Mouse (Mus musculus) midbrain, embryonic 13.5 days (tissue): Measurements from ENCODE around the gene Rnf150. TPM values are rescaled to one million over a fixed set of nuclear protein-coding genes. Genes with fewer than 3 reads are reported as not detected.

Source experiments
- ATAC-seq: fragments of 200-750 bp; cut with Nextera tagmentation; 2 replicates; pipeline ENCODE4 v1.8.0; 2017; ENCODE audit warnings: mild to moderate bottlenecking, moderate TSS enrichment, moderate library complexity
- H3K27ac ChIP-seq: fragments of 300-500 bp; sonication (generic); 2 replicates; pipeline ENCODE4 v1.5.1; 2015; ENCODE audit warnings: inconsistent platforms, mild to moderate bottlenecking, moderate library complexity
- H3K27me3 ChIP-seq: fragments of 300-500 bp; sonication (generic); 2 replicates; pipeline ENCODE4 v1.6.1; 2015; ENCODE audit warnings: mild to moderate bottlenecking, inconsistent platforms
- H3K36me3 ChIP-seq: fragments of 300-500 bp; sonication (generic); 2 replicates; pipeline ENCODE4 v1.6.1; 2015; ENCODE audit warnings: mild to moderate bottlenecking, inconsistent platforms
- H3K4me1 ChIP-seq: fragments of 300-500 bp; sonication (generic); replicated peaks from 2 replicates; pipeline ENCODE4 v1.6.1; 2015; ENCODE audit warnings: inconsistent platforms
- H3K4me2 ChIP-seq: fragments of 300-500 bp; sonication (generic); replicated peaks from 2 replicates; pipeline ENCODE4 v1.6.1; 2015; ENCODE audit warnings: moderate library complexity, mild to moderate bottlenecking, inconsistent platforms
- H3K4me3 ChIP-seq: fragments of 300-500 bp; sonication (generic); replicated peaks from 2 replicates; pipeline ENCODE4 v1.5.1; 2015; ENCODE audit warnings: mild to moderate bottlenecking, inconsistent platforms
- H3K9ac ChIP-seq: fragments of 300-500 bp; sonication (generic); replicated peaks from 2 replicates; pipeline ENCODE4 v1.6.1; 2015; ENCODE audit warnings: mild to moderate bottlenecking, inconsistent platforms
- H3K9me3 ChIP-seq: fragments of 300-500 bp; sonication (generic); 2 replicates; pipeline ENCODE4 v1.6.1; 2016; ENCODE audit warnings: mild to moderate bottlenecking, inconsistent platforms
- WGBS: fragments of 180-500 bp; shearing (Covaris S2); methylation state at CpG from one replicate; pipeline ENCODE4 v1.1.7; 2015; 5-methylcytosine and 5-hydroxymethylcytosine counted together
- polyA plus RNA-seq: library from polyadenylated mRNA; unstranded; fragments of >200 nt; fragmentation: Nextera tagmentation; extraction: Ambion mirVana; gene quantifications from 2 replicates; pipeline ENCODE4 v1.2.1, GENCODE M21; 2015

The Rnf150 gene
- polyA plus RNA-seq, 1 experiment from 2014 or later = 2.8 TPM

DNA sequence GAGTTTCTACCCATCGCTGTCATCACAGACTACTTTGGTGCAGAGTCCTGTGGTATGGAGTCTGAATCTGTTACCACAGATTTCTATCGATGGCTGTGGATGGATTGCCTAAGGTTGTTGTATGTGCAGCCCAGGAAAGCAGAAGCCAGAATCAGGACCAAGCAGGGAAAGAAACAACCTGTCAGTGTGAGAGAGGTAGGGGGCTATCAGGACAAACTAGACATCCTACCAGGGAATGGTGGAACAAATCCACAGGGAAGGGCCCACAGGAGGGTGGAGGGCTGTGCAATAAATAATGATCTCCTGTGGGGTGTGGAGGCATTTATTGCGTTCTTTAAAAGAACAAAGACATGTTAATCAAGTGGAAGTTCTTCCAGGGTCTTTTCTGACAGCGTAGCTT is 56.5 kb downstream of the Rnf150 start:
- H3K27me3 ChIP-seq = no peaks in the 10 kb centered on the region
- H3K36me3 ChIP-seq = no peaks in the 10 kb centered on the region
- H3K9me3 ChIP-seq = no peaks in the 10 kb centered on the region
- no peak overlapping the region for H3K27ac ChIP-seq
- H3K9ac ChIP-seq = no peak overlapping the region
- 50% methylated on average over 4 of the region's 4 CpGs for WGBS
- H3K4me1 ChIP-seq = 0 out of 2 replicates have a peak, but pooled peaks cover 5% of the 10 kb centered on the region
- H3K4me3 ChIP-seq = no peak overlapping the region
- ATAC-seq = no peak
- H3K4me2 ChIP-seq = no peak overlapping the region

DNA sequence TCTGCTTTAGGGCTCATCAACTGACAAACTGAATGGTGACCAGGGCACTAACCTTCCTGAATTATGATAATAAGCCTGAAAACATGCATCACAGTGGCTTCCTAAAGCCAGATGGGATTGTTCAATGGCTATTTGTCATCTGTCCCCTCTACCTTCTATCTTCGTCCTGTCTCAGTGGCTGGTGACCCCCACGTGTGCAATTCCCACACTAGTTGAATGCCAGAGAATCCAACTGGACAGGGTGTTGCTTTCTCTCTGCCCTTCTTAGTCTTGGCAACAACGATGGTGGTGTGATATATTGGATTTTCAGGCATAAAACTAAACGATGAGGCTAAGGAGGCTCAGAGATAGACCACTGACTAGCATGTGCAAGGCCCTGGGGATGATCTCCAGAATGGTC is 57.0 kb downstream of the Rnf150 start:
- no peak overlapping the region for H3K4me2 ChIP-seq
- H3K9ac ChIP-seq = no peak overlapping the region
- H3K4me1 ChIP-seq = 0 out of 2 replicates have a peak, but pooled peaks cover 5% of the 10 kb centered on the region
- no peaks in the 10 kb centered on the region for H3K36me3 ChIP-seq
- 57% methylated on average over 4 of the region's 4 CpGs for WGBS
- no peak overlapping the region for H3K27ac ChIP-seq
- H3K9me3 ChIP-seq = no peaks in the 10 kb centered on the region
- ATAC-seq = no peak
- H3K4me3 ChIP-seq = no peak overlapping the region
- H3K27me3 ChIP-seq = no peaks in the 10 kb centered on the region

DNA sequence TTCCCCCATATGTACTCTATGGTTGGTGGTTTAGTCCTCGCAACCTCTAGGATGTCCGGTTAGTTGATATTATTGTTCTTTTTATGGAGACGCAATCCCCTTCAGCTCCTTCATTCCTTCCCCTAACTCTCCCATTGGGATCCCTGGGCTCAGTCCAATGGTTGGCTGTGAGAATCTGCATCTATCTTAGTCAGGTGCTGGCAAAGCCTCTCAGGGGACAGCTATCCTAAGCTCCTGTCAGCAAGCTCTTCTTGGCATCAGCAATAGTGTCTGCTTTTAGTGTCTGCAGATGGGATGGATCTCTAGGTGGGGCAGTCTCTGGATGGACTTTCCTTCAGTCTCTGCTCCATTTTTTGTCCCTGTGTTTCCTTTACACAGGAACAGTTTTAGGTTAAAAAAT is 62.1 kb downstream of the Rnf150 start:
- no peaks in the 10 kb centered on the region for H3K27me3 ChIP-seq
- no peak overlapping the region for H3K27ac ChIP-seq
- H3K4me1 ChIP-seq = no peaks in the 10 kb centered on the region
- H3K9ac ChIP-seq = no peak overlapping the region
- H3K9me3 ChIP-seq = no peaks in the 10 kb centered on the region
- no peak for ATAC-seq
- no peaks in the 10 kb centered on the region for H3K36me3 ChIP-seq
- no peak overlapping the region for H3K4me3 ChIP-seq
- 100% methylated on average over 3 of the region's 3 CpGs for WGBS
- H3K4me2 ChIP-seq = no peak overlapping the region

DNA sequence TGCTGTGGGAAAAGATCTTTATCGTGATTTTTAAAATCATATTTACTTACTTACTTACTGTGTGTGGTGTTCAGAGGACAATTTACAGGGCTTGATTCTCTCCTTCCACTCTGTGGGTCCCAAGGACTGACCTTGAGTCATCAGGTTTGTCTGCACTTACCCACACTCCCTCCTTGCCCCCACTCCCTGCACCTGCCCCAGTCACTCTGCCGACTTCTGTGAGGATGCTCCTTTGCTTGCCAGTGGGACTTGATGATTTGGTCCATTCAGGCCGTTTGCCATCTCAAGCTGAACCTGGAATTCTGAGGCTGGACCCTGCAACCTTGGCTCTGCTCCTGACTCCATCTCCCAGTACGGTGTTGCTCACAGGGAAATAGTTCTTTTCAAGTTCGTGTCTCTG is 63.4 kb downstream of the Rnf150 start:
- no peak for ATAC-seq
- H3K27me3 ChIP-seq = no peaks in the 10 kb centered on the region
- no peaks in the 10 kb centered on the region for H3K4me1 ChIP-seq
- H3K4me3 ChIP-seq = no peak overlapping the region
- WGBS = 87% methylated on average over 5 of the region's 5 CpGs
- no peak overlapping the region for H3K9ac ChIP-seq
- no peak overlapping the region for H3K27ac ChIP-seq
- no peaks in the 10 kb centered on the region for H3K36me3 ChIP-seq
- H3K4me2 ChIP-seq = no peak overlapping the region
- H3K9me3 ChIP-seq = no peaks in the 10 kb centered on the region

DNA sequence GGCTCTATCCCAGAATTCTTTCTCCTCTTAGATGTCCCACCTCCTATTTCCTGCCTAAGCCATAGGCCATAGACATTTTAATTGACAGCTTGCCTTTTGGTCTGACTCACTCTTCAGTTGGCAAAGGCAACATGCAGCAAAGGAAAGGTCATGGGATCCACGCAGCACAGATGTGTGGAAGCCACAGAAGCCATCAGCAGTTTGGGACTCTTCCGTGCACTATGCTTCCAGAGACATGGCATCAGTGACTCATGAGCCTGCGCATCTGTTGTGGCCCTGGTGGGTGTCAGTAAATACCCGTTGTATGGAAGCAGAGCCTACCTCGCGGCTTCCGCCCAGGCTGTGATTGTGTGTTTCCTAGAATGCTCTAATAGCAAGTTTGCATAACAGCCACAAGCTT is 68.4 kb downstream of the Rnf150 start:
- no peak for ATAC-seq
- H3K27ac ChIP-seq = no peak overlapping the region
- H3K4me3 ChIP-seq = no peak overlapping the region
- H3K36me3 ChIP-seq = no peaks in the 10 kb centered on the region
- H3K4me2 ChIP-seq = no peak overlapping the region
- no peaks in the 10 kb centered on the region for H3K9me3 ChIP-seq
- no peak overlapping the region for H3K9ac ChIP-seq
- H3K4me1 ChIP-seq = no peaks in the 10 kb centered on the region
- no peaks in the 10 kb centered on the region for H3K27me3 ChIP-seq
- WGBS = 91% methylated on average over 7 of the region's 7 CpGs

DNA sequence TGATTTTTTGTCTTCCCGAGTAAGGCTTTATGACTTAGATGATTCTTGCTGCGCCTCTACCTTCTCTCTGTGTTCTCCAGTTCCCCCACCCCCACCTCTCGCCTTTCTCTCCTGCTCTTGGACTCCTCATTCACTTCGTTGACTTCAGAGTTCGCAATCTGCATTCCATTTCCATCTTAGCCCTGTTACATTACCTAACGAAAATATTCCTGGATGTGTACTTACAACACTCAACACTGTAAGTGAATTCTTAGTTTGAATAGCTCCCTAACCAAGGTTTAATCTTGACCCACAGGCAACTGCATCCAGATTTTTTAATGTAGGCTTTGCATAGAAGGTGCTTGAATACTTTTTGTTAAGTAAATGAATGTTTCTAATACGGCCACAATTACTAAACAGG is 73.0 kb downstream of the Rnf150 start:
- no peak overlapping the region for H3K27ac ChIP-seq
- no peaks in the 10 kb centered on the region for H3K4me1 ChIP-seq
- WGBS = 88% methylated on average over 7 of the region's 7 CpGs
- ATAC-seq = no peak
- no peaks in the 10 kb centered on the region for H3K36me3 ChIP-seq
- no peak overlapping the region for H3K4me3 ChIP-seq
- no peaks in the 10 kb centered on the region for H3K27me3 ChIP-seq
- H3K9ac ChIP-seq = no peak overlapping the region
- H3K4me2 ChIP-seq = no peak overlapping the region
- no peaks in the 10 kb centered on the region for H3K9me3 ChIP-seq

DNA sequence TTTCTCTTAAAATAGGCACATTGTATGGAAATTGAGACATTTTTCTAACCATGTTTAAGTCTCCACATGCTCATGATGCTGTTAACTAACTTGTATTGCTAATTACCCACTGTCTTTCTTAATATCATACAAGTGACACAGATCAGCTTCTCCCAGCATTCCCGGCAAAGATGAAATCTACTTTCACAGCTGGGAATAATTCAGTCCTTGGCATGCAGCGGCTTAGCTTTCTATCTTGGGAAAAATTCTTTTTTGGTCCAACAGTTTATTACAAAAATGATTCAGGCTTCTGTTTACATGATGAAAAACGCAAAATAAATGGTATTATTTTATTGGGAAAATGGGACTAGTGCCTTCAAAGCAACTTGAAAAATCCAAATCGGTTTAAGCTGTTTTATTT is 73.7 kb downstream of the Rnf150 start:
- no peak for ATAC-seq
- Histone ChIP-seq H3K9me3 (no peaks in the 10 kb centered on the region), H3K36me3 (no peaks in the 10 kb centered on the region), H3K4me1 (no peaks in the 10 kb centered on the region), H3K27me3 (no peaks in the 10 kb centered on the region), H3K9ac (no peak overlapping the region), H3K4me3 (no peak overlapping the region), H3K4me2 (no peak overlapping the region), H3K27ac (no peak overlapping the region)
- 73% methylated on average over 4 of the region's 4 CpGs for WGBS

DNA sequence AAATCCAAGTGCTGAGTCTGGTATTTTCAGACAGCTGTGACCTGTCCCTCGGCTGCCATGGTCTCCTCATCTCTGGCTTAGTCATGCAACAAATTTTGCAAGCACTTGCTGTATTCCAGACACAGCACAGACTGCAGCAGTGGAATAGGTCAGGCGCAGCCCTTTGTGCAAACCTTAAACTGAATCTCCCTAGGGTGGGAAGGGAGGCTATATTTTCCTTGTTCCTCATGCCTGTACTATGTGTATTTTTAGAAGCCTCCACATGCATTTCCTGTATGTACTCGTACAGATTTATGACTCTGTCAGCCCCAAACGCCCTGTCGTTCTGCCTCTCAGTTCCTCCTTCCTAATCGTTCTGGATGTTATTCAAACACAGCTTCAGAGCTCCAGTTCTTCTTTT is 76.8 kb downstream of the Rnf150 start:
- Histone ChIP-seq H3K4me3 (no peak overlapping the region), H3K36me3 (no peaks in the 10 kb centered on the region), H3K9me3 (no peaks in the 10 kb centered on the region), H3K9ac (no peak overlapping the region), H3K4me1 (peaks cover 12% of the 10 kb centered on the region; the same call in 1 of the 2 replicates), H3K27ac (no peak overlapping the region), H3K4me2 (no peak overlapping the region), H3K27me3 (no peaks in the 10 kb centered on the region)
- ATAC-seq = no peak
- 75% methylated on average over 6 of the region's 6 CpGs for WGBS

DNA sequence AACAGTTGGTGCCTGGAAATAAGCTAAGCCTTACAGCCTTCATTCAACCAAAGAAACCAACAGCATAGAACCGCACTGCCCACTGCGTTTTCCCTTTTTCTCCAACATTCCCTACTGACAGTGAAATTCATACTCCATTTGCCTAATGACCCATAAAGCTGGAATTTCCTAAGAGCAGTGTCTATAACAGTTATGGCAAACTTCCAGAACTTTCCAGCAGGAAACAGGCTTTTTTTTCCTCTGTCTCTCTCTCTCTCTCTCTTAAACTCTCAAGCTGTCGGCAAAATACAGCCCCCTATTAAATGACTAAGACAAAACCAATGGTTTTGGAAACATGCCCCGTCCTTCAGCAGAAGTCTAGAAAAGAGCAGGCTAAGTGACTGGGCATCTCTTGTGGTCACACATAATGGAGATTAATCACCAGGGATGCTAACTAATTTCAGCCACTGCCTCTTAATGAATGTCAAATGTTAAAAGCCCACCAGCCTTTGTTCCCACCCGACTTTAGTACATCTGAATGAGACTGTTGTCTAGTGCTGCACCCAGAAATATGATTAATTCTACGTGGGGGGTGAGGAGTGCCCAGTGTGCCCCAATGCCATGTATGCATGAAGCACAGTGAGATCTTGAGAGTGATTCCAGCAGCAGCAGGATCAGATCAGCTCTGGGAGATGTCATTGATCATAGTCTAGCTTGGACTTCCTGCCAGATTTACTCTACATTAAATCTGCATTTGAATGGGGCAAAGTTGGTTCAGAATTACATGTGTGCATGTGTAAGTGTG is 80.3 kb downstream of the Rnf150 start:
- Histone ChIP-seq H3K4me1 (peaks cover 13% of the 10 kb centered on the region; the same call in 1 of the 2 replicates), H3K36me3 (no peaks in the 10 kb centered on the region), H3K27me3 (no peaks in the 10 kb centered on the region), H3K27ac (no peak overlapping the region), H3K9ac (no peak overlapping the region), H3K9me3 (no peaks in the 10 kb centered on the region), H3K4me2 (no peak overlapping the region), H3K4me3 (no peak overlapping the region)
- ATAC-seq = no peak
- whole genome bisulfite sequencing = 55% methylated on average over 6 of the region's 6 CpGs

DNA sequence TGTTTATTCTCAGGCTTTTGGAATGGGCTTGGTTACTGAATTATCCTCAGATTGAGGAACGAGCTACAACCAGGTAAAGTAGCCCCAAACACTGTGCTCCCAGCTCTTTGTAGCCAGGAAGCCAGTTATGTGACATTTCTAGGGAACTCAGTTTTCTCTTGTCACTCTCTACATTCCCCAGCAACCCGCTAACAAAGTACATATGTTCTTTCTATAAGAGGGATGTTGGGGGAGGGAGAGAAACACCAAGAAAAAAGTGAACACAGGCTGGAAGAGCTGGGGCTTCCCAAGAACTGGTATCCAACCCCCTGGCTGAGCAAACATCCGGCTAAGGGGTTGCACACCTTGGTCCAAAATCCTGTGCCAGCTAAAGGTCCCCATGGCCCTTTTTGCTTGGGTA is 82.7 kb downstream of the Rnf150 start:
- 82% methylated on average over 3 of the region's 3 CpGs for WGBS
- Histone ChIP-seq H3K4me3 (no peak overlapping the region), H3K9ac (no peak overlapping the region), H3K9me3 (no peaks in the 10 kb centered on the region), H3K27ac (no peak overlapping the region), H3K4me2 (no peak overlapping the region), H3K4me1 (peaks cover 13% of the 10 kb centered on the region; the same call in 1 of the 2 replicates), H3K27me3 (no peaks in the 10 kb centered on the region), H3K36me3 (no peaks in the 10 kb centered on the region)
- ATAC-seq = no peak

DNA sequence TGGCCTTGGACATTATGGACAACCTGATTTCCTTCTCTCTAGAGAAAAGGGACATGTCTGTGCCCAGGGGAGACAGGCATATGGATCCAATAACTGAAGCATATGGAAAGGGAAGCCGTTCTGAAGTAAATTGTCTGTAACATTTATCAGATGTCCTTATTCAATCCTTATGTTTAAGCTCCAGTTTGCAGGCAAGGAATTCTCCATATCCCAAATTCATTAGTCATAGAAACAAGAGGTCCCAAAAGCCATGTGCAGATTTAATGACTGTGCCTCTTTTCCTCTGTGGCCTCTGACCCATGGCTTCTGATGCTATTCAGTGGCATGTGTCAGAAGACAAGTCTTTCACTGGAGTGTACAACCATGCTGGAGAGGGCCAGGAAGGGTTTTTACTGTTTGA is 83.5 kb downstream of the Rnf150 start:
- no peaks in the 10 kb centered on the region for H3K36me3 ChIP-seq
- 96% methylated on average over 1 of the region's 1 CpGs for WGBS
- H3K27ac ChIP-seq = no peak overlapping the region
- no peak overlapping the region for H3K4me2 ChIP-seq
- H3K9me3 ChIP-seq = no peaks in the 10 kb centered on the region
- H3K27me3 ChIP-seq = no peaks in the 10 kb centered on the region
- peaks cover 13% of the 10 kb centered on the region; the same call in 1 of the 2 replicates for H3K4me1 ChIP-seq
- no peak overlapping the region for H3K4me3 ChIP-seq
- ATAC-seq = no peak
- no peak overlapping the region for H3K9ac ChIP-seq

DNA sequence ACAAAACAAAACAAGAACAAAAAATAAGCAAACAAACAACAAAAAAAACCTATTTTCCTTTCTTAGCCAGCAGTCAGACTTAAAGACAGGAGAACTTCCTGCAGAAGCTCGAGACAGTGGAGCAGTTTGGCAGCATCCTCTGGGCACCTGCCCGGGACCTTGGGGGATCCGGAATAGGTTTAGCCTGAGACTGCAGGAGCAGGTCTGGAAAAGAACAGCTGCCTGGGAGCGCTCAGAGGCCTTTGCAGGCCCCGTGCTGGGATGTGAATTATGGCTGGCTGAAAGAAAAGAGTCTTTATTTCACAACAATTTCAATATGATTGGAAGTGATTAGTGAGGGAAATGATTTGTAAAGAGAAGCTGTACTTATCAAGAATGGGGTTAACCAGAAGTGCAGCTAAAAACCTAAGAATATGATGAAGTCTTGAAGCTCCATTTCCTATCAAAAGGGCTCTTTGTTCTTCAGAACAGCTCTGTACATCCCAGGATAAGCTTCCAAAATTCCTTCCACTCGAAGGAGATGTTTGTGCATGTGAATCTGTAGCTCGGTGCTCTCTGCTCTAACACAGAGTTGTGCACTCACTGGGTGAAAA is 92.1 kb downstream of the Rnf150 start:
- Histone ChIP-seq H3K9ac (no peak overlapping the region), H3K9me3 (no peaks in the 10 kb centered on the region), H3K4me1 (no peaks in the 10 kb centered on the region), H3K4me2 (no peak overlapping the region), H3K27ac (no peak overlapping the region), H3K4me3 (no peak overlapping the region), H3K27me3 (no peaks in the 10 kb centered on the region), H3K36me3 (no peaks in the 10 kb centered on the region)
- WGBS = 65% methylated on average over 7 of the region's 7 CpGs
- no peak for ATAC-seq

DNA sequence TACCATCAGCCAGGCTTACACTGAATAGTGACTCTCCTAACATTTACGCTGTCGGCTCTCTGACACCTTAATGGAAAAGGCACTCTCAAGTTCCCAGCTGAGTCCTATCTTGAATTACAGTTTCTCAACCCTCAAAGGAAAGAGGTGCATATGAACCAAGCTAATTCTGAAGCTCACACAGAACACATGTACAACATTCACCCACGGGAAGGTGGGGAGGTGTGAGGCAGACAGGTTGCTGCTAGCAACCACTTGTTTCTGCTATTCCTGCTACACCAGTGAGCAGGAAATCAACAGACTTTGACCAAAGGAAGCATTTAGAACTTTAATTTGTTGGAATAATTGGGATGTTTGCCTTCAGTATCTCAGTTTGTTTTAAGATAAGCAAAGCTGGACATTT is 96.3 kb downstream of the Rnf150 start:
- Histone ChIP-seq H3K27ac (no peak overlapping the region), H3K36me3 (no peaks in the 10 kb centered on the region), H3K4me3 (no peak overlapping the region), H3K9ac (no peak overlapping the region), H3K27me3 (no peaks in the 10 kb centered on the region), H3K9me3 (no peaks in the 10 kb centered on the region), H3K4me1 (no peaks in the 10 kb centered on the region), H3K4me2 (no peak overlapping the region)
- ATAC-seq = no peak
- WGBS = 82% methylated on average over 3 of the region's 3 CpGs
